Mouse (Mus musculus): ENCODE results near the gene Rab8b. TPM values are rescaled to one million over a fixed set of nuclear protein-coding genes. Genes with fewer than 3 reads are reported as not detected.
"Not testable (repeated sequence)": the region's sequence is repeated elsewhere in the genome, so short reads cannot be mapped to it uniquely, and the experiment has no call there.

Rab8b gene
- total RNA-seq, 1 experiment from 2014 or later, result 17.2 TPM

GRCm38 (mm10) chr9:66834318-66835096 is 85.0 kb downstream of the Rab8b start, which contains the start of gene Aph1c:
Gene Aph1c (minus strand): TSS chr9:66834726.
- DNase-seq, result peak; percentile 98

GRCm38 (mm10) chr9:66833851-66834250 is 85.6 kb downstream of the Rab8b start:
- DNase-seq, result no peak

GRCm38 (mm10) chr9:66832366-66832908 is 87.0 kb downstream of the Rab8b start:
- no peak for DNase-seq

GRCm38 (mm10) chr9:66825990-66826389 is 93.5 kb downstream of the Rab8b start:
- DNase-seq, result no peak

- not testable (repeated sequence) for DNase-seq
Measured at GRCm38 (mm10) chr9:66822255-66822654, 97.2 kb downstream of the Rab8b start.

- no peak for DNase-seq
Measured at GRCm38 (mm10) chr9:66820996-66821395, 98.5 kb downstream of the Rab8b start.

GRCm38 (mm10) chr9:66813392-66813791 is 106.1 kb downstream of the Rab8b start:
- DNase-seq, result no peak

- DNase-seq, result peak; percentile 6
Measured at GRCm38 (mm10) chr9:66805951-66806350, 113.5 kb downstream of the Rab8b start.

- DNase-seq, result no peak
Measured at GRCm38 (mm10) chr9:66801947-66802346, 117.5 kb downstream of the Rab8b start.

GRCm38 (mm10) chr9:66796739-66797138 is 122.7 kb downstream of the Rab8b start, which contains the start of gene Gm10647:
Gene Gm10647 (plus strand): TSS chr9:66797039.
- DNase-seq, result no peak

GRCm38 (mm10) chr9:66795464-66796324 is 123.8 kb downstream of the Rab8b start, which contains the start of gene Aph1b:
Gene Aph1b (minus strand): TSS chr9:66795490.
- peak; percentile 96 for DNase-seq

- no peak for DNase-seq
Measured at GRCm38 (mm10) chr9:66794629-66795463, 124.6 kb downstream of the Rab8b start.

Other genes starting within 250 kb of the Rab8b start
- gene Car12, start 206.0 kb downstream of the Rab8b start, total RNA-seq (2021), result 0.70 and 1.0 TPM in 2 replicates
- 3.1 and 4.5 TPM in 2 replicates for gene Aph1b, start 124.2 kb downstream of the Rab8b start, total RNA-seq (2021)
- 0.33 and 0.43 TPM in 2 replicates for gene Gm10647, start 122.6 kb downstream of the Rab8b start, total RNA-seq (2021)
- gene Aph1c, start 85.0 kb downstream of the Rab8b start, total RNA-seq (2021), result 5.7 and 13.6 TPM in 2 replicates
- gene Rps27l, start 26.4 kb upstream of the Rab8b start, total RNA-seq (2021), result 254 and 278 TPM in 2 replicates
- 16.6 and 18.5 TPM in 2 replicates for gene Lactb, start 55.8 kb upstream of the Rab8b start, total RNA-seq (2021)
- 166 and 180 TPM in 2 replicates for gene Tpm1, start 129.7 kb upstream of the Rab8b start, total RNA-seq (2021)